Mouse (Mus musculus) liver, embryonic 14.5 days (tissue): ENCODE results near the gene Cux1. TPM values are rescaled to one million over a fixed set of nuclear protein-coding genes. Genes with fewer than 3 reads are reported as not detected.

Experiments
- ATAC-seq: fragments of 200-750 bp; cut with Nextera tagmentation; 2 replicates; pipeline ENCODE4 v1.8.0; 2017; ENCODE audit warnings: moderate number of reproducible peaks, mild to moderate bottlenecking, moderate library complexity; ENCODE audit not compliant: insufficient read depth
- DNase-seq, 3 experiments: peaks; one replicate each; pipeline ENCODE4 v3.0.0-alpha.2; 2012 to 2013; ENCODE audit warnings: low read depth in 3 of 3, low spot score in 3 of 3
- H3K27ac ChIP-seq: fragments of 300-500 bp; sonication (generic); 2 replicates; pipeline ENCODE4 v1.5.1; 2014; ENCODE audit warnings: moderate library complexity, mild to moderate bottlenecking, control low read depth, inconsistent platforms
- H3K27me3 ChIP-seq: fragments of 300-500 bp; sonication (generic); 2 replicates; pipeline ENCODE4 v1.6.1; 2014; ENCODE audit warnings: mild to moderate bottlenecking, low read length, moderate library complexity; ENCODE audit not compliant: control insufficient read depth, insufficient read depth
- H3K36me3 ChIP-seq: fragments of 300-500 bp; sonication (generic); replicated peaks from 2 replicates; pipeline ENCODE4 v1.6.1; 2014; ENCODE audit warnings: low read depth; ENCODE audit not compliant: control insufficient read depth, insufficient read depth
- H3K4me1 ChIP-seq, 2 experiments: fragments of 200-500 bp in 1 of 2; fragments of 300-500 bp in 1 of 2; sonication (generic) in 1 of 2; replicated peaks; 2 replicates each; pipeline ENCODE4 v1.6.1; 2012 to 2014; ENCODE audit warnings: antibody characterized with exemption in 1 of 2, inconsistent platforms in 1 of 2, low read length in 1 of 2; ENCODE audit not compliant: control insufficient read depth in 2 of 2, insufficient read depth in 2 of 2
- H3K4me2 ChIP-seq: fragments of 300-500 bp; sonication (generic); 2 replicates; pipeline ENCODE4 v1.6.1; 2014; ENCODE audit warnings: low read depth, mild to moderate bottlenecking, control low read depth, moderate library complexity
- H3K4me3 ChIP-seq, 2 experiments: fragments of 200-500 bp in 1 of 2; fragments of 300-500 bp in 1 of 2; sonication (generic) in 1 of 2; 2 replicates each; pipeline ENCODE4 v1.5.1; 2012 to 2014; ENCODE audit warnings: low read depth in 2 of 2, low read length in 2 of 2, mild to moderate bottlenecking in 2 of 2, control low read depth in 1 of 2, inconsistent platforms in 1 of 2, moderate library complexity in 1 of 2; ENCODE audit not compliant: insufficient read depth in 1 of 2
- H3K9ac ChIP-seq: fragments of 300-500 bp; sonication (generic); replicated peaks from 2 replicates; pipeline ENCODE4 v1.6.1; 2014; ENCODE audit warnings: mild to moderate bottlenecking, control low read depth, moderate library complexity
- H3K9me3 ChIP-seq: fragments of 300-500 bp; sonication (generic); 2 replicates; pipeline ENCODE4 v1.6.1; 2016; ENCODE audit warnings: low read length, mixed read lengths; ENCODE audit not compliant: control insufficient read depth
- CTCF ChIP-seq: IDR thresholded peaks from 2 replicates; pipeline ENCODE4 v1.5.1; 2016; ENCODE audit warnings: antibody characterized with exemption, low read depth, control low read depth
- EP300 ChIP-seq: IDR thresholded peaks from 2 replicates; pipeline ENCODE4 v1.6.1; 2016; ENCODE audit warnings: antibody characterized with exemption, low read depth
- WGBS: fragments of 180-500 bp; shearing (Covaris S2); extraction: QIAGEN DNeasy Blood & Tissue Kit; methylation state at CpG from one replicate; pipeline ENCODE4 v1.1.7; 2014; ENCODE audit not compliant: insufficient replicate concordance; 5-methylcytosine and 5-hydroxymethylcytosine counted together
- polyA plus RNA-seq, 2 experiments: library from polyadenylated mRNA; depleted of rRNA in 1 of 2; stranded (reverse) in 1 of 2; unstranded in 1 of 2; fragments of >200 nt; fragmentation: Nextera tagmentation in 1 of 2; extraction: Ambion mirVana in 1 of 2; gene quantifications; 2 replicates each; pipeline versions ENCODE4 v1.2.1 to v1.2.3; 2012 to 2014

Gene Cux1
- polyA plus RNA-seq, 2 experiments, result 9.0 to 12.4 TPM

DNA sequence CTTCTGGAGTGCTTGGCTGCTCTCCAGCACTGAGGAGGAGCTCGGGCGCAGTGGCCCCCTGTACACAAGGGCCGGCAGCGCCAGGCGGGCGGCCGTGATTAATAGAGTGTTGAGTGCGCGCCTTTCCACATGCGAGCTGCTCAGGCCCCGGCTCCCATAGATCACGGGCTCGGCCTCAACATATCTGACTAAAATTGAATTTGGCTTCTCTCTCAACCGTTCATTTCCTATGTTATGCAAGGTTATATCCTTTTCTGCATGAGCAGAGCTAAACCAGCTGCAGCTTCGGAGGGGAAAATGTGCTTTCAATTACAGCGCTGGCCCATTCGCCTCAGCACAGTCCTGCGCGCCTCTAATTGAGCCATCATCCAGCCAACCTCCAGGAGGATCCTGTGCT lies 163.7 kb downstream of the Cux1 start:
- no peaks in the 10 kb centered on the region for H3K4me1 ChIP-seq
- WGBS, result 72% methylated on average over 19 of the region's 19 CpGs
- DNase-seq, result no peak
- H3K27ac ChIP-seq, result no peak overlapping the region
- H3K36me3 ChIP-seq, result no peaks in the 10 kb centered on the region
- no peak for TF ChIP-seq CTCF
- no peak for TF ChIP-seq EP300
- no peak overlapping the region for H3K4me3 ChIP-seq
- H3K4me2 ChIP-seq, result no peak overlapping the region
- no peak overlapping the region for H3K9ac ChIP-seq
- H3K9me3 ChIP-seq, result no peaks in the 10 kb centered on the region
- no peaks in the 10 kb centered on the region for H3K27me3 ChIP-seq
- ATAC-seq, result no peak

DNA sequence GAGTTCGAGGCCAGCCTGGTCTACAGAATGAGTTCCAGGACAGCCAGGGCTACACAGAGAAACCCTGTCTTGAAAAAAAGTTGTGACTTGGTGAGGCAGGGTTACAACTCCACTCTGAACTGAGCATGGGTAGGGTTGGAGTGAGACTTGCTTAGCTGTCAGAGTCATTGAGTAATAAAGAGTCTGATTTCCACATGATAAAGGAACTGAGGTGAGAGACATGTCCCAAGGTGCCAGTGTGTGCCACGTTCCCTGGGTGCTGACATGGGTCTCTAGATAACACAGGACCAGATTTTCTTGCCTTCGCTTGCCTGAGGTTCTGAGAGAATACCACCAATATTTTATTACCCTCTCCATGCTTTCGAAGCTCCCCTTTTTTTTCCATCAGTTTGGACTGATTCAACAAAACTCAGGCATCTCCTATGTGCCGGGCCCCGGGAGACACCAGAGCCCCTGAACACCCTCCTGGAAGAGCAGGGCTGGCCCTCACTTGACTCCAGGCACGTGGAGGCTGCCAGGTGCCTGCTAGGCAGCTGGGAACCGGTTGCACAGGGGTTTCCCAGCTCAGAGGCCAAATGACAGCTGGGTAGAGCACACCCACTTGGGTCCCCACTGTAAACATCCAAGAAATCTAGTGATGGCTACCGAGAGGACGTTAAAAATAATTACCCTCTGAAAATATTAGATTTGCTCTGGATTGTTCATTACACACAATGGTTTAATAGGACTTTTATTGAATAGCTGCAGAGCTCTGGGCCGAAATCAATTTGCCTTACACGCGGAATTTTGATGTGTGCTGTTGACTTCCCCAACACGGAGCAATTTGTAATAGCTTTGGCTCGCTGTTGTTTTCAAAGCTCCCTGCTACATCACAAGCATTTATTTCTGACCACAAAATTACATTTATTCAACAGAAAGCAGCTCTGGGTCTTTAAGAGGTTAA lies 164.4 kb downstream of the Cux1 start:
- Histone ChIP-seq H3K9ac (no peak overlapping the region), H3K4me1 (no peaks in the 10 kb centered on the region), H3K27ac (no peak overlapping the region), H3K27me3 (no peaks in the 10 kb centered on the region), H3K36me3 (no peaks in the 10 kb centered on the region), H3K4me3 (no peak overlapping the region), H3K4me2 (no peak overlapping the region), H3K9me3 (no peaks in the 10 kb centered on the region)
- ATAC-seq (no peak), DNase-seq (no peak)
- 81% methylated on average over 15 of the region's 15 CpGs for WGBS
- TF ChIP-seq EP300, result no peak
- TF ChIP-seq CTCF, result no peak

DNA sequence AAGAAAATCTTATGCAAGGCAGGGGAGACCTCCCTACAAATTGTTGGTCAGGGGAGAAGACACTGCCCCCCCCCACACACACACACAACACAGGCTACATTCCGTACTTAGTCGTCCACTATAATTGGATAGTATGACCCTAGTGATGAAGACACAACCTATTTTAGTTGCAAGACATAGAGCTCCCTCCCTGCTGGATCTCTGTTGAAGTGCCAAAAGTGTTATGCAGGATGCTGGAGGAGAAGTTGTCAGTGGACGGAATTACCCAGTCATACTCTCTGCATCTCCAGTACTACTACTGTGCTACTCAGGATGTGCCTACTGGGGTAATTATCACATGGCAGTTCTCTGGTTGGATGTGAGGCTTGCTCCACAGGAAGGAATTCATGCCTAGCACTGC lies 168.6 kb downstream of the Cux1 start:
- H3K9me3 ChIP-seq, result no peaks in the 10 kb centered on the region
- no peak overlapping the region for H3K27ac ChIP-seq
- no peak overlapping the region for H3K4me3 ChIP-seq
- no peaks in the 10 kb centered on the region for H3K36me3 ChIP-seq
- H3K4me1 ChIP-seq, result peaks cover 0 to 4% of the 10 kb centered on the region in 2 experiments; a peak in 2 of 4 replicates
- H3K4me2 ChIP-seq, result no peak overlapping the region
- TF ChIP-seq CTCF (no peak), EP300 (no peak)
- ATAC-seq, result no peak
- 69% methylated on average over 3 of the region's 3 CpGs for WGBS
- H3K9ac ChIP-seq, result no peak overlapping the region
- DNase-seq, result no peak
- H3K27me3 ChIP-seq, result no peaks in the 10 kb centered on the region

DNA sequence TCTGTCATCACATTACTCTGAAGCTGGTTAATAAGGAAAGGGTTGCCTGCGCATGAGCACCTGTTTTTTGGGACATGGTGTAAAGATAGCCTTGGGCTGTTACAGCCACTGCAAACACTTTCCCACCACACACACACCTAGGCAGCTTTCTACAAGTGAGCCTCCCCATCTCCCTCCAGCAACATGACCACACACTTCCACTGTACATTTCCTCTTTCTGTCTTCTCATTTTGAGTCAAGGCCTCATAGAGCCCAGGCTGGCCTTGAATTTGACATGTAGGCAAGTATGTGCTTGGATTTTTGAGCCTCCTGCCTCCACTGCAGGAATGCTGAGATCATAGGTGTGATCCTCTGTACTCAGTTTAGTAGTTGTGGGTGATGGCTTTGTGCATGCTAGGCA lies 170.6 kb downstream of the Cux1 start:
- Histone ChIP-seq H3K27me3 (no peaks in the 10 kb centered on the region), H3K27ac (no peak overlapping the region), H3K9ac (no peak overlapping the region), H3K36me3 (no peaks in the 10 kb centered on the region), H3K9me3 (no peaks in the 10 kb centered on the region), H3K4me3 (no peak overlapping the region), H3K4me1 (peaks cover 0 to 4% of the 10 kb centered on the region in 2 experiments; a peak in 2 of 4 replicates), H3K4me2 (no peak overlapping the region)
- no peak for ATAC-seq
- TF ChIP-seq EP300 (no peak), CTCF (no peak)
- no peak for DNase-seq
- WGBS, result 82% methylated on average over 1 of the region's 1 CpGs

DNA sequence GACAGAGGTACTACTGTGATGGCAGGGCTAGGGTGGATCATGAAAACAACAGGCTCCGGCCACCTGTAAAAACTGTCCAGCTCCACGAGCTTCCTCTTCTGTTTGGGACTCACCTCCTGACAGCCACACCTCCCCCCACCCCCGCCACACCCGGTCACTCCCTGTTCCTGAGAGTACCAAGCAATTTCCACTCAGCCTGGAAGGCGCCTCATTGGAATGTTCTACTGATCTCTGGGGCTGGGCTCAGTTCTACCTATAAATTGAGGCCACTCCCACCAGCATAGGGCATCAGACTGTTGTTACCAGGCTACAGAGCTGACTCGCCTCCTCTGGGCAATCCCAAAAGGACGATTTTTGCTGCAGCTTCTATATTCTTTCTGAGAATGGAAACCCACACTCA lies 171.0 kb downstream of the Cux1 start:
- TF ChIP-seq CTCF (no peak), EP300 (no peak)
- Histone ChIP-seq H3K9ac (no peak overlapping the region), H3K27ac (no peak overlapping the region), H3K4me3 (no peak overlapping the region), H3K4me2 (no peak overlapping the region), H3K27me3 (no peaks in the 10 kb centered on the region), H3K36me3 (no peaks in the 10 kb centered on the region), H3K4me1 (peaks cover 0 to 4% of the 10 kb centered on the region in 2 experiments; a peak in 2 of 4 replicates), H3K9me3 (no peaks in the 10 kb centered on the region)
- WGBS, result 46% methylated on average over 7 of the region's 7 CpGs
- no peak for ATAC-seq
- DNase-seq, result no peak
